Mouse (Mus musculus) mammary gland, adult 2 months (tissue): ENCODE results near the gene Gpatch2l. TPM values are rescaled to one million over a fixed set of nuclear protein-coding genes. Genes with fewer than 3 reads are reported as not detected.

ENCODE experiments used
- polyA plus RNA-seq: library from polyadenylated mRNA; depleted of rRNA; stranded (reverse); fragments of >200 nt; gene quantifications from 2 replicates; pipeline ENCODE4 v1.2.3, GENCODE M21; 2012; ENCODE audit warnings: low replicate concordance; rRNA removed

The Gpatch2l gene
- polyA plus RNA-seq: 10.5 and 11.1 TPM in 2 replicates

GRCm38 (mm10) chr12:86241604-86242536 is at the start of gene Gpatch2l:
Gene Gpatch2l (plus strand): TSS chr12:86241858.

Other genes starting within 250 kb of the Gpatch2l start
- 29.1 and 30.1 TPM in 2 replicates for gene Tgfb3, start 162.8 kb upstream of the Gpatch2l start, polyA plus RNA-seq
- 14.1 and 25.0 TPM in 2 replicates for gene Ift43, start 159.3 kb upstream of the Gpatch2l start, polyA plus RNA-seq
- 1.7 and 2.7 TPM in 2 replicates for gene Esrrb, start 119.3 kb downstream of the Gpatch2l start, polyA plus RNA-seq